Mouse (Mus musculus): ENCODE data around the gene Abca13.

The Abca13 gene

DNA sequence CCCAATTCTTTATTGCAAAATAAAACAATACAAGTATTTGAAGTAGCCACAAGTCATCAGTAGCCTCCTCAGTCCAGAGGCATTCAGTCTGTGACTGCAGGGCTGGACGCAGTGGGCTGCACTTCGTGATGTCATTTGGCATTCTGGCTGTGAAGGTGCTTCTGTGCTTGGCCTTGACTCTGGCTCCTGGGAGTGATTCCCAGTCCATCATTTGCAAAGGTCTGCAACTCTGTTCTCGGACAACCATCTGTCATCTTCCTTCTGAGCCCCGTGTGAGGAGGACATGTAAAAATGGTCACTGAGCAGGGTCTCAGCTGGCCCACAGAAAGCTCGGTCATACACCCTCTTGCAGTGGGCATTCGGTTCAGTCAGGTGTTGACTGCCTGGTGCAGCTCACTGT is 345.1 kb downstream of the Abca13 start:
- DNase-seq, result no peak

DNA sequence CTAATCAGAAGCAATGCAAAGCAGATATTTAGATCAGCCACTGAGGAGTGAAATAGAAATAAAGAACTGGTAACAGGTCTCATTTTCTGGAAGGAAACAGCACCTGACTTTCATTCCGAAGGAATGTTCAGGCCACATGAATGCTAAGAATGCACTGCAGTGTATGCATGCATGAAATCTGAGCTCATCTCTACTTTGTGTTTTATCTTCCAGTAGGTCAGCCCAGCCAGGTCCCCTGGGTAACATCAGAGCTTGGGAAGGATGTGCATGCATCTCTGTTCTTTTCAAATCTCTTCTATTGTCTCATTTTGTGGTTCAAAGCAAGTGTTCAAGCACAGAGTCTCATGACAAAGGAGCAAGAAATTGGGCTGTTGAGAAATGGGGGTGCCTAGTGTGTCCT is 346.6 kb downstream of the Abca13 start:
- no peak for DNase-seq

DNA sequence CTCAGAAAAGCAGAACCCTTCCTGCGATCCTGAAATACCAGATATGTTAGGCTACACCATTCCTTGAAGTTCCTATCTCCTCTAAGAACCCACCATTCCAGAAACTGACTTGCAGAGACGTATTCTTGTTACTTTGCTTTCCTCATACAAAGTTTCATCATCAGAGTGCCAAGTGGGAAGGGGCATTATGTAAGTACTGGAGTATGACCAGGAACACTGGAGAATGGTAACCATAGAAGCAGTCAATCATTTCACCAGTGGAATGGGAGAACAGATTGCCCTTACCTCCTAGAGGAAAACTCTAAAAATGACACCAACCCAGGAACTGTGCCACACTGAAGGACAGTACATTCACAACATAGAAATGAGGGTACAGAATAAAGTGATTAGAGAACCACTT is 368.3 kb downstream of the Abca13 start:
- no peak for DNase-seq

DNA sequence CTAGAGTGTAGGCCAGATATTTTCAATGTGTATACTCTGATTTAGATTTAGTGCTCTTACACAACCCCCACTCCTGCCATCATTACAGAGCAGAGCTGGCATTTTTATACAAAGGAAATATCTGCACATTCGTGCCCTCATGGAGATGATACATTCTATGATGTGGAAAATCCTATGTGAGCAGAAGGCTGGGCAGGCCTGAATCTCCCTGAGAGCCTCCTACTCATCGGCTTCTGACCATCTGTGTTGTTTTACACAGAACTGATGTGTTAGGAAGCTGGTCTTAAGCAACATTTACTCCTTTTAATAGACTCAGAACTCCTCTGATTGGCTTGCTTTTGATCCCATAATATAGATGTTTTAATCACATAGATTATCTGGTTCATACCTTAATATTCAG is 376.6 kb downstream of the Abca13 start:
- DNase-seq, result no peak

DNA sequence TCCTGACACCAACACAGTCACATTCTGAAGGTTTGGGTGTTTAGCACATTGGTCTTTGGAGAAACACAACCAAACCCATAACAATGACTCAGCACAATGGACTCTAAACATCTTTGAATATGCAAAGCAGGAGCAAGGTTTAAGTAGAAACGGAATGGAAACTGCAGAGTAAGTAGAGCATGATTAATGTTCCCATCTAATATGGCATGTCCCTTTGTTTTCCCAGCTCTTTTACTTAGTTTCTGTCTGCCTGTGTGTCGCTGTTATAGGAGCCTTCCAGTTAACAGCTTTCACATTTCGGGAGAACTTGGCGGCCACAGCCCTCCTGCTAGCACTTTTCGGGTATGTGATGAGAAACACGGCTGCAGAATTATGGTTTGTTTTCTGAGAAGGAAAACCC is 378.6 kb downstream of the Abca13 start:
- DNase-seq, result no peak

DNA sequence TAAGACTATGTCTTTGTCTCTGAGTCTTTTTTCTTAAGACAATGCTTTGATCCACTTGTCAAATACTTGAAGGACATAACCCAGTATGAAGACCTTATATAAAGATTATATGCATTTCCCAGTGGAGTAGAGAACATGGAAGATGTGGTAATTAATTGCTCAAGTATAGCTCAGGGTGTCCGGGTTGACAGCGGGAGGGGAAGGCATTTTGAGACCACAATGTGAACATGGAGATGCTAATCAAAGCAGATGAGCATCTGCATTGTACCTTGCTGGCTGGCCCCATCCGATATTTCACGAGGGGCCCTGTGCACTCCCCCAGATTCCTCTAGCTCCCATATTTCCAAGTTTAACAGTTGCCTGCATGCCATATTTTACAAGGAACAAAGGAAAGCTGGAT is 383.2 kb downstream of the Abca13 start:
- DNase-seq, result no peak

DNA sequence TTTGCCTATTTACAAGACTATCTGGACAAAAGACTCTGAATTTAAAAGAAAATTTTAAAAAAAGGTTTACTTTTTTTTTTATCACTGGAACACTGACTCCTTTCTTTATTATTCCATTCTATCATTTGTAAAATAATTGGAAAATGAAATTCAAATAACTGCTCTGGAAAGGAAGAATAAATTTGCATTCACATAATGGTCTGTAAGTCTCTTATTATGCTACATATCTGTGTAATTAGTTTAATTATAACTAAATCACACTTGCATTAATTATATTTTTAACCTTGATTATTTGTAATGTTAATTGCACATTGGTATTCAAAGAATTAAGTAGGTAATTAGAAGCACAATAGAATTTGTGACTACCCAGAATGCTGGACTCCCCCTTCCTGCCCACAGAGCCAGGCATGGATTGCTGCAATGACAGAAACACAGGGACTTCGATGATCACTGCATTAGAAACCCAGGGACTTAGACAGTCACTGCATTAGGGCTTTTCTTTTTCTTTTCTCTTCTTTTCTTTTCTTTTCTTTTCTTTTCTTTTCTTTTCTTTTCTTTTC is 400.1 kb downstream of the Abca13 start:
- DNase-seq, result no peak

DNA sequence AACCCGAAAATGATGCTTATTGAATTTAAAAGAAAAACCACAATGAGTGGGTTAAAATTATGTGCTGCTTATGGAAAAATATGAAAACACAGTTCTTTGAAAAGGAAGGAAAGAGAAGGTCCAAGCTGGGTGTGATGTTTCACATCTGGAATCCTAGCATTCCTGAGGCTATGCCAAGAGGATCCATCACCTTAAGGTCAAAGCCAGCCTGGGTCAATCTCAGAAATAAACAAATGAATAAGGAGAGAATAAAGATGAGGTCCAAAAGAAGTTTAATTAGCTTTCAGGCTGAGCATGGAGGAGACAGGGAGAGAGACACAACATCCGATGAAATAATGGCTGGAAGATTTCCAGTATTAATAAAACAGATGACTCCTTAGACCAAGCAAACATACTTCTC is 405.6 kb downstream of the Abca13 start:
- no peak for DNase-seq

DNA sequence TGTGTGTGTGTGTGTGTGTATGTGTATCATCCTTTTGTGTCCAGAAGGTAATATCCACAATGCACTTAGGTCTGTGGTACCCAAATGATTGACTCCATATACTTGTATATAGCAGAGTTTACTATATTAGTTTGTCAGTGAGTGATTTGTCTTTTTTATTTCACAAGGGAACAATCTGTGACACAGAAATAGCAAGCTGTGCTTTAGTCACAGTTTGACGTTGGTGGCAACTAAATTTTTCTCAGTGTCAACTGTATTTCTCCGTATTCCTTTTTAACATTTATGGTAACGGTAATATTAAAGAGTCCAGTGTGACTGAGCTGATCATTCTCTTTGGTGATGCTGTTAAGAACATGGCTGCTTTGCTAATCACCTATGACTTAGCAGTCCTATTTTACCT is 409.4 kb downstream of the Abca13 start:
- no peak for DNase-seq

DNA sequence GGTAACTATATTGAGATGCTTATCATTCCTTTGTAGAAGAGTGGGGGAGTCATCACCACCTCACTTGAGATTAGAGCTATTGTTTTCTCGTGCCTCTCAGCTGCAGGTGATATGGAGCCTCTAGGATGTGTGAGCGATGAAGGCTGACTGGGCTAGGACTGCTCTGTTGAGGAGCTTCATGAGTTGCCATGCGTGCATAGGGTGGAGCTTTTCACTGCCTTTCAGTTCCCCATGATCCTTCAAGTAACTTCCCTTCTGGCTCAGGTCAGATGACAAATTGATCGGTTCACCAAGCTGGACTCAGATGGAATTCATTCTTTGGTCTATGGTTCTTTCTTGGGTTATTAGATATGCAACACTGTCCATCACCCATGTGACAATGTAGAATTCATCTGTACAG is 410.4 kb downstream of the Abca13 start:
- no peak for DNase-seq

DNA sequence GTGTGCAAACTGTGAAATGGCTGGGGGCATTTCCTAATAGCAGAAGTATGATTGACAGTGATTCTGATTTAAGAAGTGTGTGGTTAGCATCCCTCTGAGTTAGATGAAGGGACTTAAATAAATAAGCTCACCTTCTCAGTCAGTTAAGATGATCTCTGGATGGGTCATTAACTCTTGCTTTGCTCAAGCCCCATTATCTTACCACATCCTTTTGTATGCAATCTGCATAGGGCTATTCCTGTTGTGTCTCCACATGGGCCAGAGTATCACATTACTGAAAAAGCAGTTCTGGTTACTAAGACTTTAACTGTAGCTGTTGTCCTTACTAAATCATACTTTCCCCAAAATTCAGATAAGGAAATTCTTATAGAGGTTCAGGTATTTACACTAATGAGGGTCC is 416.5 kb downstream of the Abca13 start:
- no peak for DNase-seq

DNA sequence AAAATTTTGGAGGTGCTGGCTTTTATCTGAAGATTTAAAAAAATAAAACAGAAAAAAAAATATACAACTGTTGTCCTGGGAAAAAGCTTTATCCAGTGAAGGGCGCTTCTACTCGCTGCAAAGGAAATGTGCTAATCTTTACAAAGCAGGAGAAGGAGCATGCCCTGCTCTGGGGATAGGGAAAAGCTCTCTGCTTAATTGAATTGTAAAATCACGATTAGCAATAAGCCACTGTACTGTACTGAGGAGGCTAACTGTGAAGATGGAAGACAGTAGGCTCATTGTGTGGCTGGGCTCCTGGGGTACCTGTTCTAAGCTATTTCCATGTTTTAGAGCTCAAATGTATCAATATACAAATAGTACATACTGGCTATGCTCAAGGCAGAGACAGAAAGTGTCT is 417.3 kb downstream of the Abca13 start:
- no peak for DNase-seq

DNA sequence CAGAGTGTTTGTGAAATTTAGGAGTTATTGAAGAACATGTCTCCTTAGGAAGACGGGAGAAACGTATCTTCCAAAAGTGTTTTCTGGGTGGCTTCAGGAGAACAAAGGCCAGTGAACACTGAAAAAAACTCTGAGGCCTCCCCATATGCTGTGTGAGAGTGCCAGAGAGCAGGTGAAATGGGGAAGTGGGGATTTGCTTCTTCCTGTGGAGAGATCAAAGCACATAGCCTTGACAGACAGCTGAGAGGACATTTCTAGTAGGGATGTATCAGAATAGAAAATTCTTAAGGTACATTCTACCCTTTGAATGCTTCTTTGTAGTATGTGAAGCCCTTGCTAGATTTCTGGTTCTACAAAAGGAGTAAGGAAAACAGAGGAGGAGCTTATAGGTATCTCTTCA is 424.4 kb downstream of the Abca13 start:
- no peak for DNase-seq

DNA sequence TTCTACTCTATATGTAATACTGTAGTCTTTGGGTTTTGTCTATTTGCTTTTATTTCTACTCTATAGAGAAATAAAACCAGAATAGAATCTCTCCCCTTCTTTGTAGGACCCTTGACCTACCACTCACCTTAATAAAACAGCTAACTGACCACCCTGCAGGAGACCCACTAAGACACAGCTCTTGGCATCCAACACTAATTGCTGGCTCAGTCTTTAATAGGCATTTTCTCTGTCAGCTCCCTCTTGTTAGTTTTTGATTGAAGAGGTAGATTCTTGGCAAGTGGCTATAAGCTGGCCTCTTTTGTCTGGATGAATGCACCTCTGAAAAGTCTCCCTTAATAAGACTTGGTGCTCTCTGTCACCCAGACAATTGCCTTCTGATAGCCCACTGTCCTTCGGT is 424.9 kb downstream of the Abca13 start:
- no peak for DNase-seq

DNA sequence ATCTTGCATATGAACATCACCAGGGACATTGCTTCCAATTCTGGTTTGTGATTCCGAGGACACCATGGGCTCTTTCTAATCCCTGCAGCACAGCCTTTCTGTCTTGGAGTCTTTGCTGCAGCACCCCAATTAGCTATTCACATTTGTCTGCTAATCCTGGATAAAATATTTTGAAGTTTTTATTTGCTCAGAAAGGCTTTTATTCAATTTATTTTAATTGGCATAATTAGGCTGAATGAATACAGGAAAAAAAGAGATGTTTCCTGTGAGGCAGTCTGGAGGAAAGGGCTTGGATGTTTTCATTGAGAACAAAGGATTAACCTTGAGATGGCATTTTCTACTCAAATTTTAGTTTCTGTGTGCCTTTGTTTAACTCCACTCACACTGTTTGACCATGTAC is 428.2 kb downstream of the Abca13 start:
- DNase-seq, result no peak

DNA sequence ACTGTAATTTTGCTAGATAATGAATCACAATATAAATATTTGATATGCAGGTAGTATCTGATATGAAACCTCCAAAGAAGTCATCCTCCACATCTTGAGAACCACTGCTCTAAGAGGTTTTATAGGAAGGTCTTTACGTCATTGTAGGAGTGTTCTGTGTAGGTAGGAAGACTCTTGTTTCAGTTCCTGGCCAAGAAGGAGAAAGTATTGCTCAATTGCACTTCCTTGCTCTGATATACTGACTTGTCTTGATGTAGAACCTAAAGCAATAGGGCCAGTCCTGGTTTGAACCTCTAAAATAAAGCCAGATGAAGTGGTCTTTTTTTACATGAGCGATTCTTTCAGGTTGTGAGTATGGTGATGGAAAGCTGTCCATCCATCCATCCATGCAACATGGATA is 431.1 kb downstream of the Abca13 start:
- DNase-seq, result no peak

DNA sequence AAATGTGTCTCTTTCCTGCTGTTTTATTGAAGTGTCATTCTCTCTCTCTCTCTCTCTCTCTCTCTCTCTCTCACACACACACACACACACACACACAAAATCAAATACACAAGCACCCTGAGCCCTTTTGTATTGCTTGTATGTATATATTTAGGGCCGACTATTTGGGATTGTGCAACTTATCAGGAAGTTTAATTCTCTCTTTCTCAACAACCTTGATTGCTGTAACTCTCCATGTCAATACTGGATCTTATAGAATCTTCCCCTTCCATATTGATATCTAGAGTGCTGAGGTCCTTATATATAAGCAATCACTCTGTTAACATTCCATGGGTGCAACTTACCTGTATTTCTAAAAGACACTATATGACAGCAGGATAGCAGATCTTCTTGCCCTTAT is 433.0 kb downstream of the Abca13 start:
- DNase-seq, result no peak

DNA sequence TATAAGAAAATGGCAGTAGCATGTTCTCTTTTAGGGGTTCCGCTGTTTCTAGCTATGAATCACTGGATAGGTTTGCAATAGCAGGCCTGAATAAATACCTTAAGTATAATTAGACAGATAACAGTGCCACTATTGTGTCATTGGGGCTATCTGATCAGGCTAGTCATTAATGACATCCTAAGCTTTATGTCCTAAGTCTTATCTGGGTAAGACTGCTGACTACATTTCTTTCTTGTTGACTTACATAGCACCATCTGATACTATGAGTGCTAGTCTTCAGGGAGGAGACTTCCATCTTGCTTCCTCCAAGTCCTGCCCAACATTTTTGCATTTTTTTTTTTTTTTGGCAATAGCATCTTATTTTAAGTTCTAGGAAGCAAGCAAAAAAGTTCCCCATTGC is 434.1 kb downstream of the Abca13 start:
- no peak for DNase-seq

DNA sequence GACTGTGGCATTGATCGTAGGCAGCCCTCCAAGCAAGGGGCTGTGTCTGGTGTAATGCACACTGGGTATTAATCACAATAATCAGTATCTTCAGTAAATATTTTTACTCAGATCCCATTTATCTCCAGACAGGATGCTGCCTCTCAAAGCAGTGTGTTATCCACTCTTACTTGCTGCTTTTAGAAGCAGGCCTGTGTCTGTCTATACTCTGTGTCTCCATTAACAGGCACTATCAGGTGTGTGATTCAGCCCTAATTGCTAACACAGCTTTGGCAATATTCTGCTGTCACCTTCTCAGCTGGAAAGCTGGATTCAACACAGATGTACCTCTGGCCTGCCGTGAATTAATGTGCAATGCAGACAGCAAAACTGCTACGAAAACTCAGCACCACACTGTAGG is 455.5 kb downstream of the Abca13 start:
- DNase-seq, result no peak

DNA sequence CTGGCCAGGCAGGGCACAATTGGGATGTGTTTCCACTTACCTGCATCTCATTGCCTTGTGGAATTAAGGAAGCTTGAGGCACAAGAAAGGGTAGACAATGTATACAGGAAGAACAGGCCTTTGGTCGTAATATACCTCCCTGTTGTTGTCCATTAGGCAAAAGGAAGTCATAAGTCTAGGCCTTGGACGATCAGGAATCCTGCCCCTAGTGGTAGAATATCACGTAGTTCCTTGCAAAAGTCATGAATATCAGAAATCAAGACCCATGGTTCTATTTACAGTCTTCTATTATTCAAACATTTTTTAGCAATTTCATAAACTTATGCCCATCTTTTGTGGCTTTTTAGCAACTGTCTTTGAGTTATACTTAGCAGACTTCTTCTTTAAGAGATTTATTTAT is 456.2 kb downstream of the Abca13 start:
- no peak for DNase-seq

DNA sequence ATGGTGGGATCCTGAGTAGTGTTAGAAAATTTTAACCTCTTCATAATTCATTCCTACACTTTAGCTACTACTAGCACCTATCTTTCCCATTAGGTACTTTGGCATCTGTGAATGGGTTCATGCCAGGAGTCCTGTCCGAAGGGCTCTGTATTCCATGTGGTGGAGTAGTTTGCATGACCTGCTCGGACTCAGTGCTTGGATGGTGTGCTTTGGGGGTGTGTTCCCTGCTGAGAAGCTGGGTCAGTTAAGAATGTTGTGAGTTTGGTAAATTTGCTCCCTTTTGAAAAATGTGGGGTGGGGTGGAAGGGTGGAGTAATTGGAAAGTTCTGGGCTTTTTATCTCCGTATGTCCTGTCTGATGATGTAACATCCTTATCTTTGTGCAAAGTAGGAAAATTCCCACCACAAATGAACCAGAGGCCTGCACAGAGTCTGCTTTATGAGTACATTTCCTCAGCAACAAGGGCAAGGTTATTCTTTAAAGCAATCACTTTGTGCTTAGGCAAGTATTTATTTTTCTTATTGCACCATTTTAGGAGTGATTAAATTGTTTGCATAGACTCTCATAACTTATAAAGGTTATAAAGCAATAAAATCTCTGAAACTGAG is 475.0 kb downstream of the Abca13 start:
- no peak for DNase-seq

DNA sequence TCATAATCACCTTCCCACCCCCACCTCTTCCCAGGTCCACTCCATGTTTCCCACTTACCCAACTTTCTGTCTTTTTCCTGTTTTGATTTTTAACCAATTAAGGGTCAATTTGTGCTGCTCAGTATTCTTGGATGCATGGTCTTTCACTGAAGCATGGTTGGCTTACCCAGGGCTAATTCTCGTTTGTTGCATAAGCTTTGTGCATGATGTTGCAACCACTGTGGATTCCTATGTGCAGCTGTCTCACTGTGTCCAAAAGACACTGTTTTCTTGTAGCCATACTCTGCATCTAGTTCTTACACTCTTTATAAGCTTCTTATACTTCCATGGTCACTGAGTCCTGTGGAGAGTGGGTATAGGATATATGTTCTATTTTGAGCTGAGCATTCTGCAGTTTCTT is 477.7 kb downstream of the Abca13 start:
- DNase-seq, result no peak

DNA sequence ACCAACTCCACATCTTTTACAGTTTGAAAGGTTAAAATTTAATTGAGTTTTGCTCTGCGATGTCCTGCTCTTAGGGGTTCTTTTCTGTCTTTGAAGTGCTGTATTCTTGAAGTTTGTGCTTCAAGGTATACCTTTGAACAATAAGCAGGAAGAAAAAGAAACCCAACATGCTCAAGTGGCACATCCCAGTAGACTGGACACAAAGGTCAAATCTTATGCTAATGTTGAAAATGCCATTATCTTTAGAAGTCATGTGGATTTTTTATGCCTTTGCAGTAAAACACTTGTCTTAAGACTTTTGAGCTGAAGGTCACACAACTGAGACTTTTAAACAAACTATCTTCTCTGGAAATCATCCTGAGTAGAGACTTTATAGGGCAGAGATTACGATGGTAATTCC is 493.2 kb downstream of the Abca13 start:
- no peak for DNase-seq

DNA sequence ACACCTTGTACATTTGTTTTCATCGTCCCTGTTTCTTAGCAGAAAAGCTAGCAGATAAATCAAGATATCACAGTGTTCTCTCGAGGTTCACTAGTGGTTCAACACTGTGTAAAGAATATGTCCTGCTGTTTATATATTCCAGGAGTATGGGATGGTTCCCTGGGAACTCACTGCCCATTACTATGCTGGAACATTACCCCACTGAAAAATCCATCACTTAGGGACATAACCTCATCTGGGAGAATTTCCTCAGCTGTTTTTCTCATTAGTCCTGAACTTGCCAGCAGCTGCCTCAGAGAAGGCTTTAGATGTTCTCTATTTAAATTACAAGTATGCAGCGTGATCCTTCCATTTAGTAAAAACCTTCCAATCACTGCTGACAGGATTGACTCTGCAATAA is 513.4 kb downstream of the Abca13 start:
- DNase-seq, result no peak

DNA sequence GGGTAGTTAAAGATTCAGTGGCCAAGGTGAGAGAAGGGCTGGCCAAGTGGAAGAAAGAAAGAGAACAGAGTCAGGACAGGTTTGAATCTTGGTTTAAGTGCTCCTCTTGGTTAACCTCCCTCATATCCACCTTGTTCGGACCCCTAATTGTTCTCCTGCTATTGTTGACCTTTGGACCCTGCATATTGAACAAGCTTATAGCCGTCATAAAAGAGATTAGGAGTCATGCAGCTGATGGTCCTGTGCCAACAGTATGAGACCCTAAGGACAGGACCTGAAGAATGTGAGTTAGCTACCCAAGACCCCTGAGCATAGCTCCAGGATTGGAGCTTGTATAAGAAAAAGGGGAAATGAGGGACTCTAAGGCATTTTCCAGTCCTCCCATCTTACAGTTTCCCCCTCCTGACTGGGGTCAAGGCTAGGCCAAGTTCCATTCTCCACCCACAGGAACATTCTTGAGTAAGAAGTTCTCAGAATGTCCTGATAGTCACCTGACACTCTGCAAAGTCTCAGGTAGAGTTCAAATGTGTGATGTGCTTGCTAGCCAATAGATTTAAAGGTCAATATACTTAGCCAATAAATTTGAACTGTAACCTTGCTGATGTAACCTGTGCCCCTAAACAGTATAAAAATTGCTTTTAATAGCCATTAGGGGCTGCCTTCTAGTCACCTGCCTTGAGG is 536.2 kb downstream of the Abca13 start:
- no peak for DNase-seq

All from cerebellum, adult 11-12 months (tissue).